ENCODE assay signal across 12 mouse cellular contexts in genomic region chr7:28819571-28819970, GRCm38 (mm10). TPM values are rescaled to one million over a fixed set of nuclear protein-coding genes. Genes with fewer than 3 reads are reported as not detected.
DNase-seq lines count a peak whose midpoint lies in the region; ATAC-seq and TF ChIP-seq lines count a peak whose summit lies in the region.
"Had no signal": no experiment of that assay in that cellular context is flagged by ENCODE, and none has a peak within 500 bp of the region (broad histone marks: within the 10 kb centered on the region; RNA-seq: fewer than 3 reads in every experiment).

No protein-coding gene starts in this region.

- no peak for TF ChIP-seq CTCF in heart, postnatal 0 days (IDR thresholded peaks at IDR 0.05; ENCODE audit: low read depth)

- peaks cover 80% of the 10 kb centered on the region for H3K36me3 ChIP-seq in embryonic facial prominence, embryonic 12.5 days
- H3K36me3 ChIP-seq in embryonic facial prominence, embryonic 10.5 days (replicated peaks) = peaks cover 93% of the 10 kb centered on the region
- peaks cover 84% of the 10 kb centered on the region for H3K36me3 ChIP-seq in heart, postnatal 0 days (replicated peaks; ENCODE audit: control insufficient read depth, insufficient read depth, low read length)
- H3K36me3 ChIP-seq in midbrain, embryonic 12.5 days = peaks cover 82% of the 10 kb centered on the region
- H3K36me3 ChIP-seq in midbrain, embryonic 14.5 days (ENCODE audit: control insufficient read depth, insufficient read depth, low read length) = peaks cover 87% of the 10 kb centered on the region

- peaks cover 24% of the 10 kb centered on the region for H3K4me1 ChIP-seq in embryonic facial prominence, embryonic 12.5 days
- H3K4me1 ChIP-seq in embryonic facial prominence, embryonic 10.5 days = peaks cover 65% of the 10 kb centered on the region
- peaks cover 19% of the 10 kb centered on the region for H3K4me1 ChIP-seq in heart, postnatal 0 days (ENCODE audit: control insufficient read depth, insufficient read depth)
- H3K4me1 ChIP-seq in midbrain, embryonic 12.5 days = peaks cover 59% of the 10 kb centered on the region
- peaks cover 4% of the 10 kb centered on the region; the same call in 1 of the 2 replicates for H3K4me1 ChIP-seq in midbrain, embryonic 14.5 days (ENCODE audit: control insufficient read depth, insufficient read depth, low read length)

- no peak for ATAC-seq in embryonic facial prominence, embryonic 12.5 days (ENCODE audit: insufficient number of reproducible peaks, insufficient read depth, low FRiP score, low TSS enrichment)
- no peak for ATAC-seq in heart, postnatal 0 days (ENCODE audit: insufficient read depth, low read depth)
- no peak for ATAC-seq in midbrain, embryonic 12.5 days (ENCODE audit: low FRiP score, low read depth)
- no peak for ATAC-seq in midbrain, embryonic 14.5 days (ENCODE audit: low FRiP score, low TSS enrichment)

- TF ChIP-seq EP300 in heart, postnatal 0 days (IDR thresholded peaks at IDR 0.05; ENCODE audit: low read depth) = no peak

- H3K27ac ChIP-seq in embryonic facial prominence, embryonic 12.5 days = 0 out of 2 replicates have a peak overlapping the region, but pooled peaks have one; percentile 31
- H3K27ac ChIP-seq in embryonic facial prominence, embryonic 10.5 days (replicated peaks) = no peak overlapping the region
- peak overlapping the region; percentile 66 for H3K27ac ChIP-seq in heart, postnatal 0 days (ENCODE audit: low read depth)
- peak overlapping the region; percentile 69; the same call in 1 of the 2 replicates for H3K27ac ChIP-seq in midbrain, embryonic 12.5 days (replicated peaks)
- no peak overlapping the region for H3K27ac ChIP-seq in midbrain, embryonic 14.5 days (replicated peaks; ENCODE audit: low read depth, low read length)
- H3K27ac ChIP-seq: limb, embryonic 15.5 days; stomach, embryonic 15.5 days had no signal

- H3K9ac ChIP-seq in embryonic facial prominence, embryonic 12.5 days = no peak overlapping the region; the same call in 1 of the 2 replicates
- no peak overlapping the region for H3K9ac ChIP-seq in heart, postnatal 0 days (replicated peaks; ENCODE audit: low read depth, low read length)
- no peak overlapping the region for H3K9ac ChIP-seq in midbrain, embryonic 12.5 days (replicated peaks)
- H3K9ac ChIP-seq in midbrain, embryonic 14.5 days (replicated peaks; ENCODE audit: low read length) = no peak overlapping the region
- H3K9ac ChIP-seq: limb, embryonic 15.5 days; lung, embryonic 15.5 days; stomach, embryonic 15.5 days had no signal

- no peak overlapping the region for H3K4me2 ChIP-seq in embryonic facial prominence, embryonic 12.5 days (replicated peaks)
- no peak overlapping the region for H3K4me2 ChIP-seq in heart, postnatal 0 days (ENCODE audit: low read depth, low read length)
- H3K4me2 ChIP-seq in midbrain, embryonic 12.5 days (replicated peaks) = no peak overlapping the region
- H3K4me2 ChIP-seq in midbrain, embryonic 14.5 days (ENCODE audit: low read length) = no peak overlapping the region
- H3K4me2 ChIP-seq: limb, embryonic 15.5 days; lung, embryonic 15.5 days; stomach, embryonic 15.5 days had no signal

- 86% methylated on average over 4 of the region's 4 CpGs for WGBS in embryonic facial prominence, embryonic 12.5 days
- 92% methylated on average over 4 of the region's 4 CpGs for WGBS in embryonic facial prominence, embryonic 10.5 days
- 79% methylated on average over 4 of the region's 4 CpGs for WGBS in heart, postnatal 0 days
- WGBS in midbrain, embryonic 12.5 days = 76% methylated on average over 4 of the region's 4 CpGs
- WGBS in midbrain, embryonic 14.5 days = 75% methylated on average over 4 of the region's 4 CpGs

- no peaks in the 10 kb centered on the region for H3K9me3 ChIP-seq in embryonic facial prominence, embryonic 12.5 days
- no peaks in the 10 kb centered on the region for H3K9me3 ChIP-seq in embryonic facial prominence, embryonic 10.5 days
- H3K9me3 ChIP-seq in heart, postnatal 0 days (replicated peaks; ENCODE audit: control insufficient read depth, low read length) = no peaks in the 10 kb centered on the region
- H3K9me3 ChIP-seq in midbrain, embryonic 12.5 days = no peaks in the 10 kb centered on the region
- no peaks in the 10 kb centered on the region for H3K9me3 ChIP-seq in midbrain, embryonic 14.5 days (ENCODE audit: control insufficient read depth, low read length)
- H3K9me3 ChIP-seq: limb, embryonic 15.5 days; lung, embryonic 15.5 days; stomach, embryonic 15.5 days had no signal

- DNase-seq in embryonic facial prominence, embryonic 10.5 days (ENCODE audit: low spot score) = no peak
- DNase-seq in heart, postnatal 0 days (ENCODE audit: low spot score) = no peak
- DNase-seq in heart, postnatal 4 days = no peak
- no peak for DNase-seq in midbrain, embryonic 14.5 days
- DNase-seq in yolk sac, embryonic 10.5 days (ENCODE audit: low spot score) = no peak
- DNase-seq in frontal cortex, postnatal 36 days (ENCODE audit: low spot score in 2 of 2) = no peak
- DNase-seq: adrenal gland, postnatal 10 days had no signal

- H3K4me3 ChIP-seq in embryonic facial prominence, embryonic 12.5 days = no peak overlapping the region
- H3K4me3 ChIP-seq in embryonic facial prominence, embryonic 10.5 days = no peak overlapping the region
- no peak overlapping the region for H3K4me3 ChIP-seq in heart, postnatal 0 days (ENCODE audit: low read depth, low read length)
- H3K4me3 ChIP-seq in midbrain, embryonic 12.5 days = no peak overlapping the region
- no peak overlapping the region for H3K4me3 ChIP-seq in midbrain, embryonic 14.5 days (replicated peaks; ENCODE audit: low read depth, low read length)
- H3K4me3 ChIP-seq: limb, embryonic 15.5 days; lung, embryonic 15.5 days; stomach, embryonic 15.5 days had no signal

- no peaks in the 10 kb centered on the region for H3K27me3 ChIP-seq in embryonic facial prominence, embryonic 12.5 days
- H3K27me3 ChIP-seq in embryonic facial prominence, embryonic 10.5 days (replicated peaks; ENCODE audit: low read depth, poor library complexity, severe bottlenecking) = no peaks in the 10 kb centered on the region
- no peaks in the 10 kb centered on the region for H3K27me3 ChIP-seq in heart, postnatal 0 days (ENCODE audit: control insufficient read depth, insufficient read depth, low read length)
- no peaks in the 10 kb centered on the region for H3K27me3 ChIP-seq in midbrain, embryonic 12.5 days
- no peaks in the 10 kb centered on the region for H3K27me3 ChIP-seq in midbrain, embryonic 14.5 days (ENCODE audit: control insufficient read depth, insufficient read depth, low read length)
- H3K27me3 ChIP-seq: limb, embryonic 15.5 days; lung, embryonic 15.5 days; stomach, embryonic 15.5 days had no signal

RNA-seq across cellular contexts. Expression of gene Ech1, which starts 5.4 kb away (rescaled TPM):
- 117 and 128 TPM in 2 replicates for polyA plus RNA-seq in embryonic facial prominence, embryonic 12.5 days (2016; fragmentation: Nextera tagmentation; extraction: Ambion mirVana)
- polyA plus RNA-seq in embryonic facial prominence, embryonic 10.5 days (2016; fragmentation: Nextera tagmentation; extraction: Ambion mirVana) = 75.8 and 81.7 TPM in 2 replicates
- total RNA-seq in heart, postnatal 0 days (2014; rRNA removed; ENCODE audit: low replicate concordance) = 483 and 823 TPM in 2 replicates
- 806 and 928 TPM in 2 replicates for polyA plus RNA-seq in heart, postnatal 0 days (2015; fragmentation: Nextera tagmentation; extraction: Ambion mirVana)
- total RNA-seq in heart, postnatal 4 days (2021) = 100 to 1,000 TPM; 647 to 783 TPM
- 71.4 and 77.2 TPM in 2 replicates for polyA plus RNA-seq in midbrain, embryonic 12.5 days (2016; fragmentation: Nextera tagmentation; extraction: Ambion mirVana)
- 62.4 and 78.1 TPM in 2 replicates for polyA plus RNA-seq in midbrain, embryonic 14.5 days (2014; fragmentation: Nextera tagmentation; extraction: Ambion mirVana)

RNA-seq across cellular contexts. Expression of gene Hnrnpl, which starts 11.2 kb away (rescaled TPM):
- 372 and 383 TPM in 2 replicates for polyA plus RNA-seq in embryonic facial prominence, embryonic 12.5 days (2016; fragmentation: Nextera tagmentation; extraction: Ambion mirVana)
- polyA plus RNA-seq in embryonic facial prominence, embryonic 10.5 days (2016; fragmentation: Nextera tagmentation; extraction: Ambion mirVana) = 325 and 346 TPM in 2 replicates
- total RNA-seq in heart, postnatal 0 days (2014; rRNA removed; ENCODE audit: low replicate concordance) = 259 and 275 TPM in 2 replicates
- polyA plus RNA-seq in heart, postnatal 0 days (2015; fragmentation: Nextera tagmentation; extraction: Ambion mirVana) = 149 and 171 TPM in 2 replicates
- 100 to 1,000 TPM; 549 to 557 TPM for total RNA-seq in heart, postnatal 4 days (2021)
- 323 and 357 TPM in 2 replicates for polyA plus RNA-seq in midbrain, embryonic 12.5 days (2016; fragmentation: Nextera tagmentation; extraction: Ambion mirVana)
- 168 and 170 TPM in 2 replicates for polyA plus RNA-seq in midbrain, embryonic 14.5 days (2014; fragmentation: Nextera tagmentation; extraction: Ambion mirVana)

RNA-seq across cellular contexts. Expression of gene Lgals4, which starts 14.1 kb away (rescaled TPM):
- 5.4 and 7.3 TPM in 2 replicates for polyA plus RNA-seq in embryonic facial prominence, embryonic 12.5 days (2016; fragmentation: Nextera tagmentation; extraction: Ambion mirVana)
- 4.4 and 4.9 TPM in 2 replicates for polyA plus RNA-seq in embryonic facial prominence, embryonic 10.5 days (2016; fragmentation: Nextera tagmentation; extraction: Ambion mirVana)
- 2.3 and 24.1 TPM in 2 replicates for total RNA-seq in heart, postnatal 0 days (2014; rRNA removed; ENCODE audit: low replicate concordance)
- 30.9 and 36.0 TPM in 2 replicates for polyA plus RNA-seq in heart, postnatal 0 days (2015; fragmentation: Nextera tagmentation; extraction: Ambion mirVana)
- 10 to 100 TPM; 17.8 to 20.8 TPM for total RNA-seq in heart, postnatal 4 days (2021)
- 3.2 and 3.5 TPM in 2 replicates for polyA plus RNA-seq in midbrain, embryonic 12.5 days (2016; fragmentation: Nextera tagmentation; extraction: Ambion mirVana)
- polyA plus RNA-seq in midbrain, embryonic 14.5 days (2014; fragmentation: Nextera tagmentation; extraction: Ambion mirVana) = 1.7 and 3.3 TPM in 2 replicates

RNA-seq across cellular contexts. Expression of gene Rinl, which starts 30.8 kb away (rescaled TPM):
- polyA plus RNA-seq in embryonic facial prominence, embryonic 12.5 days (2016; fragmentation: Nextera tagmentation; extraction: Ambion mirVana) = 2.2 and 2.8 TPM in 2 replicates
- polyA plus RNA-seq in embryonic facial prominence, embryonic 10.5 days (2016; fragmentation: Nextera tagmentation; extraction: Ambion mirVana) = 2.2 and 2.8 TPM in 2 replicates
- 2.1 and 2.7 TPM in 2 replicates for total RNA-seq in heart, postnatal 0 days (2014; rRNA removed; ENCODE audit: low replicate concordance)
- 2.3 and 2.4 TPM in 2 replicates for polyA plus RNA-seq in heart, postnatal 0 days (2015; fragmentation: Nextera tagmentation; extraction: Ambion mirVana)
- total RNA-seq in heart, postnatal 4 days (2021) = 1 to 10 TPM; 1.1 to 1.8 TPM
- polyA plus RNA-seq in midbrain, embryonic 12.5 days (2016; fragmentation: Nextera tagmentation; extraction: Ambion mirVana) = 1.7 and 2.8 TPM in 2 replicates
- polyA plus RNA-seq in midbrain, embryonic 14.5 days (2014; fragmentation: Nextera tagmentation; extraction: Ambion mirVana) = 1.1 and 2.4 TPM in 2 replicates

RNA-seq across cellular contexts. Expression of gene Lgals7, which starts 44.1 kb away (rescaled TPM):
- 2.4 and 4.2 TPM in 2 replicates for polyA plus RNA-seq in embryonic facial prominence, embryonic 12.5 days (2016; fragmentation: Nextera tagmentation; extraction: Ambion mirVana)
- polyA plus RNA-seq in embryonic facial prominence, embryonic 10.5 days (2016; fragmentation: Nextera tagmentation; extraction: Ambion mirVana) = 0.63 and 1.9 TPM in 2 replicates
- total RNA-seq in heart, postnatal 0 days (2014; rRNA removed; ENCODE audit: low replicate concordance) = 5.0 TPM in 1 of 2 replicates, not detected in the other
- 2.2 and 3.9 TPM in 2 replicates for polyA plus RNA-seq in heart, postnatal 0 days (2015; fragmentation: Nextera tagmentation; extraction: Ambion mirVana)
- 1 to 10 TPM; 1.4 to 4.4 TPM for total RNA-seq in heart, postnatal 4 days (2021)
- polyA plus RNA-seq in midbrain, embryonic 12.5 days (2016; fragmentation: Nextera tagmentation; extraction: Ambion mirVana) = 2.6 and 3.1 TPM in 2 replicates
- 7.9 and 22.6 TPM in 2 replicates for polyA plus RNA-seq in midbrain, embryonic 14.5 days (2014; fragmentation: Nextera tagmentation; extraction: Ambion mirVana)

Comparison
In these comparisons a context has a peak if more than half of its experiments do, and no peak if none do; other contexts are left out.
1. H3K27ac ChIP-seq: peak in embryonic facial prominence, embryonic 12.5 days (single experiment), heart, postnatal 0 days (single experiment) and midbrain, embryonic 12.5 days (single experiment); none in embryonic facial prominence, embryonic 10.5 days (single experiment) and midbrain, embryonic 14.5 days (single experiment).